Mouse (Mus musculus): ENCODE results near the gene Adgrl1. TPM values are rescaled to one million over a fixed set of nuclear protein-coding genes. Genes with fewer than 3 reads are reported as not detected.

Adgrl1 gene
- polyA plus RNA-seq, 1 experiment from 2014 or later: 18.3 TPM

DNA sequence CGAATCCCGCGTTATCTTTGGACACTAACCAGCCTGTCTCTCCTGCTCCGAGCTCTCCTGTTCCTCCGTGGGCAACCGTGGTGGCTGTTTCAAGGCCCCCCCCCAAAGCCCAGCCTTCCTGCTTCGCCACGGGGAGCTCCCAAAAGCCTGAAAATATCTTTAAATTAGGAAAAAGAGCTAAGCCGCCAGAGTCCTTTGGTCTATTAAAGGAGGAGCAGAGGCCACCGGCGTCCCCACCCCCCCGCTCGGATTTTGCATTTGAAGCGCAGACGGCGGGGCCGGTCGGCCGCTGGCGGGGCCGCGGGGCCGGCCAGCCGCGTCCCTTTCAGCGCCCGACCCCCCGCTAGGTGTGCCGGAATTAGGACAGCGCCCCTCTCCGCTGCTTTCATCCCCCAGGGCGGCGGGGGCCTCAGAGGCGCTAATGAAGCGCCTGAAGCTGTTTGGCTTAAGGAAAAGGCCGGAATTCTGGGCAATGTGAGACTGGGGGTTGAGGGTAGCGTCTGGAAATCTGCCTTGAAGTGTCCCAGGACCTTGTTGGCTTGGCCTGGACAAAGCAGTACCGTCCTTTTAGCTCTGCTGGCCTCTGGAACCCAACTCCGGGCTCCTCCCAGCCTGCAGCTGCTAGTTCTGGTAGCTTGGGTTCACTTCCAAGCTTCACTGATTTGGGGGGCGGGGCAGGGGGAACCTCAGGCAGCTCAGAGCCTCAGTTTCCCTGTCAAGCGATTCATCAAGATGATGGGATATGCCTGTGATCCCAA lies 23.6 kb upstream of the Adgrl1 start:
- peaks cover 9% of the 10 kb centered on the region for H3K27me3 ChIP-seq (ENCODE audit: control insufficient read depth, insufficient read depth, low read length)
- no peaks in the 10 kb centered on the region for H3K9me3 ChIP-seq (replicated peaks; ENCODE audit: control insufficient read depth, low read length)
- H3K36me3 ChIP-seq (replicated peaks; ENCODE audit: control insufficient read depth, insufficient read depth, low read depth, low read length): no peaks in the 10 kb centered on the region
- ATAC-seq (replicated peaks; ENCODE audit: insufficient number of reproducible peaks, low FRiP score, low TSS enrichment, low read depth) (no peak), DNase-seq (ENCODE audit: low spot score) (peak; percentile 48)
- H3K9ac ChIP-seq (replicated peaks; ENCODE audit: low read length): peak overlapping the region; percentile 78
- H3K4me1 ChIP-seq (ENCODE audit: control insufficient read depth, insufficient read depth, low read length): no peaks in the 10 kb centered on the region; the same call in 1 of the 2 replicates
- WGBS: under 1% methylated on average over 41 of the region's 41 CpGs
- peak overlapping the region; percentile 90 for H3K4me2 ChIP-seq (ENCODE audit: low read depth, low read length)
- H3K27ac ChIP-seq (replicated peaks; ENCODE audit: low read depth, low read length): no peak overlapping the region
- peak overlapping the region; percentile 61 for H3K4me3 ChIP-seq (ENCODE audit: low read depth, low read length)

DNA sequence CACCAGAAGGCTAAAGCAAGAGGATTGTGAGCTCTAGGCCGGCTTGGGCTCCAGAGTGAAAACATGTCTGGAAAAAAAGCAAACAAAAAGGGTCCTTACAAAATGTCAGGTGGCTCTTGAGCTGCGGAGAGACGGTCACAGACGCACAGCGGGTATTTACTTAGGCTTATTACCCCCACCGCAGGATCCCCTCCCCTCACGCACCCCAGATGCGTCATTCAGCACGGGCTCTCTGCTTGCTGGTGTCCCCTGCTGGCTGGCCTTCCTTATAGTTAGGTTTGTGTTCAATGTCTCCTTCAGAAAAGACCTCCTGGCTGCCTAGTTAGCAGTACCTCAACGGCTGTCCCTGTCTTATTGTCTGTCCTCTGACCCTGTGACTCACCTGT lies 23.1 kb upstream of the Adgrl1 start:
- Histone ChIP-seq H3K4me3 (ENCODE audit: low read depth, low read length) (no peak overlapping the region; the same call in 1 of the 2 replicates), H3K4me1 (ENCODE audit: control insufficient read depth, insufficient read depth, low read length) (no peaks in the 10 kb centered on the region; the same call in 1 of the 2 replicates), H3K27me3 (ENCODE audit: control insufficient read depth, insufficient read depth, low read length) (peaks cover 9% of the 10 kb centered on the region), H3K27ac (replicated peaks; ENCODE audit: low read depth, low read length) (no peak overlapping the region), H3K9me3 (replicated peaks; ENCODE audit: control insufficient read depth, low read length) (no peaks in the 10 kb centered on the region), H3K4me2 (ENCODE audit: low read depth, low read length) (no peak overlapping the region; the same call in 1 of the 2 replicates), H3K36me3 (replicated peaks; ENCODE audit: control insufficient read depth, insufficient read depth, low read depth, low read length) (no peaks in the 10 kb centered on the region), H3K9ac (replicated peaks; ENCODE audit: low read length) (no peak overlapping the region; the same call in 1 of the 2 replicates)
- DNase-seq (ENCODE audit: low spot score): peak; percentile 57
- WGBS: 2% methylated on average over 10 of the region's 10 CpGs
- ATAC-seq (replicated peaks; ENCODE audit: insufficient number of reproducible peaks, low FRiP score, low TSS enrichment, low read depth): no peak

DNA sequence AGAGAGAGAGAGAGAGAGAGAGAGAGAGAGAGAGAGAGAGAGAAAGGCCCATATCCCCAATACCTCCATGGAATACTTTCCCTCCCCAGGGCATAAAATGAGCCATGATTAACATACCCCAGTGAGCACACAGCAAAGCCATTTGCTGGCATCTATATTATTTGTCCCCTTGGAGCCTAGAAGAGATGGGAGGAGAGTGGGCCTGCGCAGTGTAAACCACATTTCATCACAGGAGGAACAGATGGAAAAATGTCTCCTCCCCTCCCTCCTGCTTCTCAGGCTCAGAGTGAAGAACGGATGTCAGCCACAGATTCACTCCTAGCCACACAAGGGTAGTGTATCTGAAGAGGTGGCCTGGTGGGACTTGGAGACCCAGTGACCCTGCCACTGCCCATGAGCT lies 11.5 kb upstream of the Adgrl1 start:
- ATAC-seq (replicated peaks; ENCODE audit: insufficient number of reproducible peaks, low FRiP score, low TSS enrichment, low read depth) (no peak), DNase-seq (ENCODE audit: low spot score) (no peak)
- H3K9me3 ChIP-seq (replicated peaks; ENCODE audit: control insufficient read depth, low read length): no peaks in the 10 kb centered on the region
- H3K4me3 ChIP-seq (ENCODE audit: low read depth, low read length): no peak overlapping the region
- 64% methylated on average over 2 of the region's 2 CpGs for WGBS
- no peaks in the 10 kb centered on the region for H3K4me1 ChIP-seq (ENCODE audit: control insufficient read depth, insufficient read depth, low read length)
- no peak overlapping the region for H3K4me2 ChIP-seq (ENCODE audit: low read depth, low read length)
- H3K36me3 ChIP-seq (replicated peaks; ENCODE audit: control insufficient read depth, insufficient read depth, low read depth, low read length): no peaks in the 10 kb centered on the region
- H3K9ac ChIP-seq (replicated peaks; ENCODE audit: low read length): no peak overlapping the region
- H3K27ac ChIP-seq (replicated peaks; ENCODE audit: low read depth, low read length): no peak overlapping the region
- H3K27me3 ChIP-seq (ENCODE audit: control insufficient read depth, insufficient read depth, low read length): no peaks in the 10 kb centered on the region

DNA sequence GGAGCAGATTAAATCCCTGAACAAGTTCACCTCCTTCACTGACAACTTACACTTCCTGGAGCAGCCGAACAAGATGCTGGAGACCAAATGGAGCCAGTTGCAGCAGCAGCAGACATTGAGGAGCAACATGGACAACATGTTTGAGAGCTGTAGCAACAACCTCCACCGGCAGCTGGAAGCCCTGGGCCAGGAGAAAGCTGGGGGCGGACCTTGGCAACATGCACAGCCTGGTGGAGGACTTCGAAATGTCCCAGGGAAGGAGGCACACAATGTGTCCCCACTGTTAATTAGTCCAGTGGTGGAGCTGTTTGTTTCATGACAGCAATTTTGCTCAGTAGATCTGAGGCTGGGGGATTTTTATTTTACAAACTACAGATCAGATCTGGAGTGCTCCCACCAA lies 7.8 kb upstream of the Adgrl1 start:
- no peaks in the 10 kb centered on the region for H3K9me3 ChIP-seq (replicated peaks; ENCODE audit: control insufficient read depth, low read length)
- no peak overlapping the region for H3K27ac ChIP-seq (replicated peaks; ENCODE audit: low read depth, low read length)
- no peaks in the 10 kb centered on the region; the same call in 1 of the 2 replicates for H3K27me3 ChIP-seq (ENCODE audit: control insufficient read depth, insufficient read depth, low read length)
- no peak for ATAC-seq (replicated peaks; ENCODE audit: insufficient number of reproducible peaks, low FRiP score, low TSS enrichment, low read depth)
- 74% methylated on average over 4 of the region's 4 CpGs for whole genome bisulfite sequencing
- H3K36me3 ChIP-seq (replicated peaks; ENCODE audit: control insufficient read depth, insufficient read depth, low read depth, low read length): no peaks in the 10 kb centered on the region
- no peak overlapping the region for H3K4me2 ChIP-seq (ENCODE audit: low read depth, low read length)
- no peak for DNase-seq (ENCODE audit: low spot score)
- no peaks in the 10 kb centered on the region for H3K4me1 ChIP-seq (ENCODE audit: control insufficient read depth, insufficient read depth, low read length)
- H3K4me3 ChIP-seq (ENCODE audit: low read depth, low read length): no peak overlapping the region
- H3K9ac ChIP-seq (replicated peaks; ENCODE audit: low read length): no peak overlapping the region

DNA sequence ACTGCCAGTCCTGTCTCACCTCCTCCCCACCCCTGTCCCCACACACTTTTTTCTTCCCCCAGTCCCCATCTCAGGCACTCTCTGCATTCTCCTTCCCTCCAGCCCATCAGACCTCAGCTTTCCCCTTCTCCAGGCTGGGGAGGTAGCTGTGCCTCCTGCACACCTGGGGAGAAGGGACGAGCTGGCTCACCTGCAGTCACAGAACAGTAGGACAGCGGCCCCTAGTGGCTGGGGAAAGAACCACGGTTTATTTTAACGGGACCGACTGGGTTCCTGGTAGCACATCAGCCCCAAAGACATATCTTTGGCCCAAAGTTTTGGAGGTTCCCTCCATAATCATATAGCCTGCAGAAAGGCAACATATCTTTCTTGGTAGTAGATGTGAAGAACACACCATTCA lies 6.0 kb upstream of the Adgrl1 start:
- Histone ChIP-seq H3K9me3 (replicated peaks; ENCODE audit: control insufficient read depth, low read length) (no peaks in the 10 kb centered on the region), H3K27me3 (ENCODE audit: control insufficient read depth, insufficient read depth, low read length) (no peaks in the 10 kb centered on the region; the same call in 1 of the 2 replicates), H3K9ac (replicated peaks; ENCODE audit: low read length) (no peak overlapping the region), H3K4me1 (ENCODE audit: control insufficient read depth, insufficient read depth, low read length) (no peaks in the 10 kb centered on the region), H3K36me3 (replicated peaks; ENCODE audit: control insufficient read depth, insufficient read depth, low read depth, low read length) (no peaks in the 10 kb centered on the region), H3K27ac (replicated peaks; ENCODE audit: low read depth, low read length) (no peak overlapping the region), H3K4me3 (ENCODE audit: low read depth, low read length) (no peak overlapping the region), H3K4me2 (ENCODE audit: low read depth, low read length) (no peak overlapping the region)
- no peak for ATAC-seq (replicated peaks; ENCODE audit: insufficient number of reproducible peaks, low FRiP score, low TSS enrichment, low read depth)
- 3% methylated on average over 5 of the region's 5 CpGs for WGBS
- peak; percentile 78 for DNase-seq (ENCODE audit: low spot score)

DNA sequence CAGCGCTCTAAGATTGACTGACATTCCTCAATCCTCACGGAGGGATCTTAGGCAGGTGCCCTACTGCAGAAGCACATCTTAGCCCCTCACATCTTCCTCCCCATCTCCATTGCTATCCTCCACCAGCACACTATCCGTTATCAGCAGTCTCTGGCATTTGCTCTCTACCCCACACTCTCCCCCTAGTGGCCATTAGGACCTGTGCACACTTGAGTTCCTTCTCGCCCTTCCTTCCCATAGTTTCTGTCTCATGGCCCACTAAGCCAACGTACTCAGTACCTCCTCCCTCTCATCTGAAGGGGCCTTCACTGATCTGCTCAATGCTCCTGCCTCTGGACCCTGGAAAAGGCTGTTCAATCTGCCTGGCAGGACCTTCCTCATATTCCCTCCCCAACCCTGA lies 4.0 kb upstream of the Adgrl1 start:
- DNase-seq (ENCODE audit: low spot score): peak; percentile 69
- Histone ChIP-seq H3K27me3 (ENCODE audit: control insufficient read depth, insufficient read depth, low read length) (no peaks in the 10 kb centered on the region; the same call in 1 of the 2 replicates), H3K9ac (replicated peaks; ENCODE audit: low read length) (no peak overlapping the region), H3K4me1 (ENCODE audit: control insufficient read depth, insufficient read depth, low read length) (no peaks in the 10 kb centered on the region), H3K27ac (replicated peaks; ENCODE audit: low read depth, low read length) (no peak overlapping the region), H3K4me3 (ENCODE audit: low read depth, low read length) (no peak overlapping the region), H3K36me3 (replicated peaks; ENCODE audit: control insufficient read depth, insufficient read depth, low read depth, low read length) (no peaks in the 10 kb centered on the region), H3K4me2 (ENCODE audit: low read depth, low read length) (no peak overlapping the region), H3K9me3 (replicated peaks; ENCODE audit: control insufficient read depth, low read length) (no peaks in the 10 kb centered on the region)
- ATAC-seq (replicated peaks; ENCODE audit: insufficient number of reproducible peaks, low FRiP score, low TSS enrichment, low read depth): no peak
- 3% methylated on average over 5 of the region's 5 CpGs for WGBS

DNA sequence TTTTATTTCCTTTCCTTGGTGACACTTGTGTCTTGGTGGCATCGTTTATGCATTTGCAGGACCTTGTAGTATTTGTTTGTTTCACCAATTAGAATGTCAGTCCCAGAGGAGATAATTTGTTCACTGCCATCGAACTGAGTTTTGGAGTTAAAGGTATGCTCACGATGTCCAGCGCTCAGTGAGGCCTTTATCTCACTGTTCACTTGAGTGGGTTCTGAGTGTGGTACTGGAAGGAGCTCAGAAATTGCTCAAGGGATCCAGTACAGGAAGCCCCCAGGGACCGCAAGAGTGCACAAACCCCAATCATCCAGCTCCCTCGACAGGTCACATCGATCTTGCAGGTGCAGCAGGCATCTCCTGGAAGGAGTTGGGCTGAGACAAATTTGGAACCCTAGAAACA lies 3.4 kb upstream of the Adgrl1 start:
- H3K4me1 ChIP-seq (ENCODE audit: control insufficient read depth, insufficient read depth, low read length): no peaks in the 10 kb centered on the region

DNA sequence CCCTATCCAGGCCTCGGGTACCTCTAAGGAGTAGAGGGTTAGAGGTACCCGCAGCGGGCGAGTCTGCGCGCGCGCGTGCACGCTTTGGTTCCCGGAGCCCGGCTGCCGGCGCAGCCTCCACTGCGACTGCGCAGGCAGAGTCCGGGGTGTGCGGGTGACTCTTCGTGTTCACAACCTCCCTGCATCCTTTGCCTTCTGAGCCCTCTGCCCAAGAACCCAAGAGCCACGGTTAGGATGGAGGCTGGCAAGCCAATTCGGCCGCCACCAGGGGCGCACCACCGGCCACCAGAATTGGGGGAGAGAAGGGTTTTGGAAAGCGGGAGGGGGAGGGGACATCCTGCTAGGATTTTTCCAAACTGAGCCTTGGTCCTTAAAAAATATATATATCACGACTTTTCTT lies 2.7 kb upstream of the Adgrl1 start:
- H3K36me3 ChIP-seq (replicated peaks; ENCODE audit: control insufficient read depth, insufficient read depth, low read depth, low read length): no peaks in the 10 kb centered on the region
- DNase-seq (ENCODE audit: low spot score) (peak; percentile 77), ATAC-seq (replicated peaks; ENCODE audit: insufficient number of reproducible peaks, low FRiP score, low TSS enrichment, low read depth) (no peak)
- peak overlapping the region; percentile 17 for H3K4me3 ChIP-seq (ENCODE audit: low read depth, low read length)
- H3K9ac ChIP-seq (replicated peaks; ENCODE audit: low read length): peak overlapping the region; percentile 7; the same call in 1 of the 2 replicates
- H3K27ac ChIP-seq (replicated peaks; ENCODE audit: low read depth, low read length): no peak overlapping the region
- H3K9me3 ChIP-seq (replicated peaks; ENCODE audit: control insufficient read depth, low read length): no peaks in the 10 kb centered on the region
- H3K4me1 ChIP-seq (ENCODE audit: control insufficient read depth, insufficient read depth, low read length): peaks cover 4% of the 10 kb centered on the region; the same call in 1 of the 2 replicates
- peak overlapping the region; percentile 44 for H3K4me2 ChIP-seq (ENCODE audit: low read depth, low read length)
- H3K27me3 ChIP-seq (ENCODE audit: control insufficient read depth, insufficient read depth, low read length): no peaks in the 10 kb centered on the region; the same call in 1 of the 2 replicates
- 2% methylated on average over 26 of the region's 26 CpGs for WGBS

More for the DNA sequence above, 3.4 kb upstream of the Adgrl1 start:
- no peak for ATAC-seq (replicated peaks; ENCODE audit: insufficient number of reproducible peaks, low FRiP score, low TSS enrichment, low read depth)
- no peaks in the 10 kb centered on the region for H3K9me3 ChIP-seq (replicated peaks; ENCODE audit: control insufficient read depth, low read length)
- no peaks in the 10 kb centered on the region; the same call in 1 of the 2 replicates for H3K27me3 ChIP-seq (ENCODE audit: control insufficient read depth, insufficient read depth, low read length)
- H3K4me3 ChIP-seq (ENCODE audit: low read depth, low read length): no peak overlapping the region
- H3K9ac ChIP-seq (replicated peaks; ENCODE audit: low read length): no peak overlapping the region
- no peak for DNase-seq (ENCODE audit: low spot score)
- no peak overlapping the region for H3K27ac ChIP-seq (replicated peaks; ENCODE audit: low read depth, low read length)
- 83% methylated on average over 7 of the region's 7 CpGs for WGBS
- no peak overlapping the region for H3K4me2 ChIP-seq (ENCODE audit: low read depth, low read length)
- H3K36me3 ChIP-seq (replicated peaks; ENCODE audit: control insufficient read depth, insufficient read depth, low read depth, low read length): no peaks in the 10 kb centered on the region
